Mouse (Mus musculus) naive thymus-derived CD4-positive, alpha-beta T cell, adult 2 months (primary cell): ENCODE data around the gene Gm3029.
"Not testable (repeated sequence)": the region's sequence is repeated elsewhere in the genome, so short reads cannot be mapped to it uniquely, and the experiment has no call there.

ENCODE experiments used
- DNase-seq: peaks from one replicate; pipeline ENCODE4 v3.0.0-alpha.2; 2011; ENCODE audit warnings: low read depth

The Gm3029 gene

GRCm38 (mm10) chr14:3931456-3931855, at the start of gene Gm3029:
TSS of gene Gm3029 (plus strand) at chr14:3931756.
- not testable (repeated sequence) for DNase-seq

- DNase-seq: not testable (repeated sequence)
Observed at GRCm38 (mm10) chr14:3883872-3884271, 47.7 kb upstream of the Gm3029 start, which contains the start of gene Gm2916. TSS of gene Gm2916 (plus strand) at chr14:3884172.

GRCm38 (mm10) chr14:3963247-3963646, 31.7 kb downstream of the Gm3029 start, which contains the start of gene Gm3095:
TSS of gene Gm3095 (plus strand) at chr14:3963547.
- DNase-seq: not testable (repeated sequence)
